Mouse (Mus musculus): ENCODE measurements around the gene F11.

F11 gene

GRCm38 (mm10) chr8:45261920-45262319 is at the start of gene F11:
TSS of gene F11 (minus strand) at chr8:45262031.
- in situ Hi-C loops (cut with MboI, MseI) = no loop called here

- in situ Hi-C loops (cut with MboI, MseI) = no loop called here
These were observed 49.1 kb upstream of the F11 start for GRCm38 (mm10) chr8:45310967-45311366.

- in situ Hi-C loops (cut with MboI, MseI) = no loop called here
These were observed 46.5 kb upstream of the F11 start, which contains the start of gene Gm45753 for GRCm38 (mm10) chr8:45308366-45308765. TSS of gene Gm45753 (minus strand) at chr8:45308466.

GRCm38 (mm10) chr8:45305479-45305878 is 43.6 kb upstream of the F11 start:
- in situ Hi-C loops (cut with MboI, MseI) = no loop called here

GRCm38 (mm10) chr8:45304354-45304753 is 42.5 kb upstream of the F11 start:
- in situ Hi-C loops (cut with MboI, MseI) = no loop called here

- in situ Hi-C loops (cut with MboI, MseI) = no loop called here
These were observed 40.6 kb upstream of the F11 start for GRCm38 (mm10) chr8:45302390-45302789.

- in situ Hi-C loops (cut with MboI, MseI) = no loop called here
These were observed 33.4 kb upstream of the F11 start for GRCm38 (mm10) chr8:45295276-45295675.

GRCm38 (mm10) chr8:45294687-45295086 is 32.9 kb upstream of the F11 start, which contains the start of gene Klkb1:
TSS of gene Klkb1 (minus strand) at chr8:45294859.
- in situ Hi-C loops (cut with MboI, MseI) = no loop called here

GRCm38 (mm10) chr8:45291790-45292189 is 30.0 kb upstream of the F11 start:
- in situ Hi-C loops (cut with MboI, MseI) = no loop called here

- in situ Hi-C loops (cut with MboI, MseI) = no loop called here
These were observed 19.8 kb upstream of the F11 start for GRCm38 (mm10) chr8:45281630-45282029.

- in situ Hi-C loops (cut with MboI, MseI) = no loop called here
These were observed 15.6 kb upstream of the F11 start for GRCm38 (mm10) chr8:45277453-45277852.

- in situ Hi-C loops (cut with MboI, MseI) = no loop called here
These were observed 12.5 kb upstream of the F11 start for GRCm38 (mm10) chr8:45274317-45274716.

- in situ Hi-C loops (cut with MboI, MseI) = no loop called here
These were observed 7.2 kb upstream of the F11 start for GRCm38 (mm10) chr8:45269056-45269455.

- in situ Hi-C loops (cut with MboI, MseI) = no loop called here
These were observed 6.7 kb upstream of the F11 start for GRCm38 (mm10) chr8:45268485-45268884.

- in situ Hi-C loops (cut with MboI, MseI) = no loop called here
These were observed 6.0 kb upstream of the F11 start for GRCm38 (mm10) chr8:45267611-45268391.

GRCm38 (mm10) chr8:45266993-45267392 is 5.2 kb upstream of the F11 start:
- in situ Hi-C loops (cut with MboI, MseI) = no loop called here

GRCm38 (mm10) chr8:45264918-45265317 is 3.1 kb upstream of the F11 start:
- in situ Hi-C loops (cut with MboI, MseI) = no loop called here

GRCm38 (mm10) chr8:45262851-45263250 is 1.0 kb upstream of the F11 start:
- in situ Hi-C loops (cut with MboI, MseI) = no loop called here

GRCm38 (mm10) chr8:45258421-45258820 is 3.4 kb downstream of the F11 start:
- in situ Hi-C loops (cut with MboI, MseI) = no loop called here

GRCm38 (mm10) chr8:45255040-45255439 is 6.8 kb downstream of the F11 start:
- in situ Hi-C loops (cut with MboI, MseI) = no loop called here

- in situ Hi-C loops (cut with MboI, MseI) = no loop called here
These were observed 7.5 kb downstream of the F11 start for GRCm38 (mm10) chr8:45254194-45254842.

- in situ Hi-C loops (cut with MboI, MseI) = no loop called here
These were observed 8.2 kb downstream of the F11 start for GRCm38 (mm10) chr8:45253586-45253985.

- in situ Hi-C loops (cut with MboI, MseI) = no loop called here
These were observed 8.7 kb downstream of the F11 start for GRCm38 (mm10) chr8:45253111-45253510.

All from T-helper 1 cell (primary cell).